Comparison of ENCODE assay signal across 15 mouse cellular contexts in genomic region chr1:30867786-30868185, GRCm38 (mm10).
"Had no signal": no experiment of that assay in that cellular context is flagged by ENCODE, and none has a peak within 500 bp of the region (broad histone marks: within the 10 kb centered on the region; RNA-seq: fewer than 3 reads in every experiment).

No protein-coding gene starts in this region.

- H3K36me3 ChIP-seq: neural tube, embryonic 15.5 days; stomach, embryonic 15.5 days had no signal

- H3K4me2 ChIP-seq: neural tube, embryonic 15.5 days; stomach, embryonic 15.5 days had no signal

- H3K27ac ChIP-seq: neural tube, embryonic 15.5 days; stomach, embryonic 15.5 days; stomach, postnatal 0 days had no signal

- H3K9ac ChIP-seq: neural tube, embryonic 15.5 days; stomach, embryonic 15.5 days had no signal

- H3K9me3 ChIP-seq: neural tube, embryonic 15.5 days; stomach, embryonic 15.5 days had no signal

- H3K27me3 ChIP-seq: neural tube, embryonic 15.5 days; stomach, embryonic 15.5 days had no signal

- H3K4me3 ChIP-seq: neural tube, embryonic 15.5 days; stomach, embryonic 15.5 days had no signal

- DNase-seq: retina, postnatal 1 day; right cerebral cortex, adult 18-20 months; right cerebral cortex, postnatal 14 days; right cerebral cortex, postnatal 25 days; right cerebral cortex, postnatal 4 days; spleen, adult 18-20 months; thymus, adult 18-20 months; thymus, adult 2 months; thymus, postnatal 14 days; thymus, postnatal 25 days; thymus, postnatal 36 days; thymus, postnatal 4 days had no signal
